Mouse (Mus musculus) urinary bladder, postnatal 10 days (tissue): Measurements from ENCODE around the gene Peli1.

Source experiments
- DNase-seq: peaks from one replicate; pipeline ENCODE4 v3.0.0; 2022; ENCODE audit warnings: low spot score

Gene Peli1

DNA sequence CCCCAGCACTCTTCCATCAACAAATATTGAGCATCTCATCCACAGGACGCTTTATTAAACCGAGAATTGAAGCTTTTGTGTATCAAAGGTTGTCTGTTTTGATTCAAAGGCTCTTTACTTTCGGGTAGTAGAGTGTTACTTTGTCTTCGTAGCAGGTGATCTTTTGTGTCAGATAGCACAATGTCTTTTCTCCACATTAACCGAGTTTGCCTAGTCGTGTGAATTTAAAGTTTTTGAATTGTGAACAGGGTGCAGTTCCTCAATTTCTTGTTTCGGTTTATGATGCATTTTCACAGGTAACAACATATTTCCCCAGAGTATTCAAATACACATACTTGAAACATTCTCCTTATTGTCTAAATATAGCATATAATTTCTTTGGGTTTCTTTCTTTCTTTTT is 1.5 kb downstream of the Peli1 start:
- no peak for DNase-seq

GRCm38 (mm10) chr11:21093081-21093815 is 2.2 kb downstream of the Peli1 start:
- DNase-seq: no peak

DNA sequence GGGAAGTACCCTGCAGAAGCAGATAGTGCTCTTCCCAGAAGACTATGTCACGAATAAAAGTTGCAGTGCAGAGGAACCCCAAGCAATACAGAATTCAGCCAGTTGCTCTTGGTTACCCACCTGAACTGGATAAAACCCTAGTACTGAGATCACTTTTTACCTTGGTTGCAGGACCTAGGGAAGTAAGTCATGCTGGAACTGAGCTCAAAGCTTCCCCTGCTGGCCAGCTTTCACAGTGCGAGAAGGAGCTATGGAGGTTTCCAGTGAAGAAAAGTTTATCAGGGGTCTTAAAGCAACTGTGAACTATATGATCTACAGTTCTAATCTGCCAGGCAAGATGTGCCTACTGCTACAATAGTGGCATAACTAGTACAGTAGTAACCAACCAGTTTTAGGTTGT is 5.5 kb downstream of the Peli1 start:
- DNase-seq: no peak

- no peak for DNase-seq
Observed at GRCm38 (mm10) chr11:21098457-21098856, 7.4 kb downstream of the Peli1 start.

- DNase-seq: no peak
Observed at GRCm38 (mm10) chr11:21100704-21101103, 9.6 kb downstream of the Peli1 start.

GRCm38 (mm10) chr11:21101286-21101685 is 10.2 kb downstream of the Peli1 start:
- DNase-seq: no peak

DNA sequence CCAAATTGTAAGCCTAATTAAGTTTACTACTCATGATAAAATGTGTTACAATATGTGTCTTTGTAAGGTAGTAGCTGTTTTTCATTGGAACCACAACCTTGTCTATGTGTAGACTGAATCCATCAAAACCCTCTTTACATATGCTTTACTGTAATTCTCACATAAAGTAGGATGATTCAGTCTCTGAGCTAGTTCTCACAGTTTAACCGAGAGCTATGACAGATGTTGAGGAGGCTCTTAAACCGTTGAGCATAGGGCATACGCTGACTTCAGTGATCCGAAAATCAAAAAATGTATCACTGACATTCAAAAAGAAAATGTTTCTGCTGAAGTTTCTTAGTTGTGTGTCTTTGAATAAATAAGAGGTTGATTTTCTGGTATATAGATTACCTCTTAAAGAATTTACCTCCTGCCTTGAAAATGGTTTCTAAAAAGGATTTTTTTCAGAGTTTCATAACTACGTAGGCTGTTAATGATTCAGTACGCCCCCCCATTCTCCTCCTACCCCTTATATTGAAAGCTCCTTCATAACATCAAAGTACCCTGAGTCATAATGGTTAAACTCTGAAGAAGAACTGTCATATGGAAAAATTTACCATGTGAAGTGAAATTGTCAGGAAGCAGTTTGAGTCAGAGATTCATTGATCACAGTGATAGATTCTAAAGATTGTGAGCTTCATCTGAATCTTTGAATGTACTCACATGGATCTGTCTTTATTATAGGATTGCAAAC is 11.3 kb downstream of the Peli1 start:
- no peak for DNase-seq

DNA sequence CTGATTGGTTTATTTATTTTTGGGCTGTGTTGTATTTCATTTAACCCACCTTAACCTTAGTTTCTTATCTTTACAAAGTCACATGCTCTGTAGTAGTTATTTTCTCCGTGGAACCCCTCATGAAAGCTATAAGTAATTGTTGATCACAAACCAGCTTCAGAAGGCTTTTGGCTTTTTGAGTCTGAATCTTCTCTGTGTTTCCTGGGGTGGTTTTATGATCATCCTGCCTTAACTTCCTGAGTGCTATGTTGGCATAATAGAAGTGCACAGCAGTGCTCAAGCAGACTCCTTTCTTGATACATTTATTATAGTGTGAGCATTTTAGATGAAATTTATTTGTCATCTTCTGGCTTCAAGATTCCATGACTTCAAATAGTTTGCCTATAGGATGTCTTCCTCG is 12.1 kb downstream of the Peli1 start:
- no peak for DNase-seq

DNA sequence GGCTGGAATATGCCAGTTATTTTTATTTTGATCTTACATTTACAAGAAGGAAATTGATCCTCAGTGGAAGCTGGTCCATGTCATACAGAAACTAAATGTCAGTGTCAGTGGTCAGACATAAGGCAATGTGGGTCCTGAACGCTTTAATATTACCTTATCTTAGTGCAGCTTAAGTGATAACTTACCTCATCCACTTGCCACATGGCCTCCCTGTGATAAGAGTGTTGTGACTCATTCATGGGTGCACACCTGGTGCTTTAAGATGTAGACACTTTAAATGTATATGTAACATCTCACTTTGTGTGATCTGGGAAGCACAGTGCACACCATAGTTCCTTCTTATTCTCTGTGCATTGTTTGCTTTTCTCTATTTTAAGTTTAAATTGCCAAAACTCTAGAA is 14.3 kb downstream of the Peli1 start:
- no peak for DNase-seq

- DNase-seq: no peak
Observed at GRCm38 (mm10) chr11:21107120-21107519, 16.0 kb downstream of the Peli1 start.

GRCm38 (mm10) chr11:21109279-21109678 is 18.2 kb downstream of the Peli1 start:
- no peak for DNase-seq

DNA sequence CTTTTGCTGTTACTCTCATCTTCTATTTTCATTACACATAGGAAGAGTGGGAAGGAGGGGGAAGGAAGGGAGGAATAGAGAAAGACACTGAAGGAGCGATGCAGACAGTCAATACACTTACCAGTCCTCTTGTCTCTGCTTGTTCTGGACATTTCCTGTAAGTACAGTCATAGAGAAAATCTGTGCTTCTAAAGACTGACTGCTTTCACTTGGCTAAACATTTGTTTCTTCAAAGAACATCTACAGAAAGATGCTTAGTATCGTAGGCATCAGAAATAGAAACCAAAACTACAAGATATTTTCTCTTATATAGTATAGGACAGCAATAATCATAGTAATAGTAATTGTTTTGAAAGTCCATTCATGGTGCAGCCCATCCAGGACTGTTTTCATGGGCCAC is 23.4 kb downstream of the Peli1 start:
- DNase-seq: no peak

DNA sequence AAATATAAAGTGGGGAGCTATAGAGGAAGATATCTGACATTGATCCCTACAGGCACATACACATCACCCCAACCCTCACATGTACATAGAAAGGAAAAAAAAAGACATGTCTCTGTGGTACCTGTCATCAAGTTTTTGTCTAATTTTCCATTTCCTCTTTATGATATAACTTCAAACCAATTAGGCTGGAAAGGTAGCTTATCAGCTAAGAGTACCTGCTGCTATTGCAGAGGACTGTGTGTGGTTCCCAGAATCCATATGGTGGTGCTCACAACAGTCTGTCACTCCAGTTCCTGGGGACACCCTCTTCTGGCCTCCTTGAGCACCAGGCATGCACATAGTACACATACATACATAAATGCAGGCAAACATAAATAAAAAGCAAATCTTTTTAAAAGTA is 24.7 kb downstream of the Peli1 start:
- no peak for DNase-seq

- DNase-seq: no peak
Observed at GRCm38 (mm10) chr11:21116623-21117295, 25.7 kb downstream of the Peli1 start.

DNA sequence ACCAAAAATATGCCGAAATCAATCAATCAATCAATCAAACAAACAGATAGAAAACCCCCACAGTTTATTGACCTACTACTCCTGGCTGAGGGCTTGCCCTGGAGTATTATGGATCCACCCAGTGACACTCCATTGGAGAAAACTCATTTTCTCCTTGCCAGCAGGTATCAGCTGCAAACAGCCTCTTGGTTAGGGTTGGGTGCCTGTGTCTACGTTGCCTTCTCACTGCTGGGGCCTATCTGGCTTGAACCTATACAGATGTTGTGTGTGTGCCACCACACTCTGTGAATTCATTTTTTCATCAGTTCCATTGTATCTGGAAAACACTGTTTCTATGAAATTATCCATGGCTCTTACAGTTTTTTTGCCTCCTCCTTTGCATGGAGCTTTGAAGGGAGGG is 30.6 kb downstream of the Peli1 start:
- DNase-seq: no peak

DNA sequence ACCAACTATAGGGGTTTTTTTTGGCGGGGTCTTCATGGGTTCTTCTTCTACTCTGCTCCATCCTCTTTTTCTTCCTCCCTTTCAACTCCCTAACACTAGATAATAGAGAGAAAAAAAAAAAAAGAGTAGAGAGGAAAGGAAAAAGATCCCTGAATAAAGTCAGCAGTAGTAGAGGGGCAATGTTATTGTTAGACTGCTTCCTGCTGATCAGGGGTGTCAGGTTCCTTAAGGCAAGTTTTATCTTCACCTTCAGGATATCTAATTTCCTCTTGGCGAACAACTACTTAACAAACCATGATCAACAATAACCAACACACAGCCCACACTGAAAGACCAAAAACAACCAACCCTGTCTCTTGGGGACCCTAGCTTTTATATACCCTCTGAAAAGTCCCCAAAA is 31.3 kb downstream of the Peli1 start:
- DNase-seq: no peak

DNA sequence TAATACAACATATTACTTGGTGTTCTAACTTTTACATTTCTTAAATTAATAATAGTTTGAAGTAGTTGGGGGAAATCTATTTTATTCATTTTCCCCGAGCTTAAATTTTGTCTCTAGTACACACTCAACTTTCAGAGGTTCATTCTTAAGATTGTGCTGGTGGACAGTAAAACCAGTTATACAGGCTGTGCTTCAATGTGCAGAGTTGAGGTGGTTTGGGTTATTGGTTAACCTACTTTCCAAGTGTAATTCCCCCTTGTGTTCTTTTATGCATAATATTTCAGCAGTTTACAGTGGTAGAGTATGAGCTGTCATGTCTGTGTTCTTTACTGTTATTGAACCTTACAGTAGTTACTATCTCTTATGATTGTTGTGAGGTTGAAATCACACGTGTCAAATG is 40.6 kb downstream of the Peli1 start:
- DNase-seq: no peak

DNA sequence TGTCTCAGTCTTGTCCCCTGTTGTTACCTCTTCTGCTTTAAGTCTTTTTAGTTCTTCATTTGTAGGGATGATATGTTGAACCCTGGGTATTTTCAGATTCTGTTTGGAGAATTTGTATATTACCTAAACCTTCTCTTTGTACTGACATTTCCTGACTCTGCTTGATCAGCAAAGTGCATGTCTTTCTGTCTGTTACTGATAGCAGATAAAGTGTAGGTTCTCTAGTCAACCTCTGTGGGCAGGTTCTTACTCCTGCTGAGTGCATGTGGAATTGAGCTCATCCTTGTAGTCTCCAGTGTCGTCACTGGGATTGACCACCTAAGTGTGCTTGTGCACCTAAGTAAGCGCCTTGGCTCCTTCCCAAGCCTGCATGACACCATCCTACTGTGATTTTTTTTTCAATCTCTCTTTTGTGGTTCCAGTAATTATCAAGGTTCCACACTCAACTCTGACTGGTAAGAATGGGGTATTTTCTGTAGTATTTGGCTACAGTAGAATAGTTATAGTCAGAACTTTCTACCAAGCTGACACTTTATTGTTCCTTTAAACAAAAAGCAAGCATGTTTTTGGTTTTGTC is 43.9 kb downstream of the Peli1 start:
- DNase-seq: no peak

DNA sequence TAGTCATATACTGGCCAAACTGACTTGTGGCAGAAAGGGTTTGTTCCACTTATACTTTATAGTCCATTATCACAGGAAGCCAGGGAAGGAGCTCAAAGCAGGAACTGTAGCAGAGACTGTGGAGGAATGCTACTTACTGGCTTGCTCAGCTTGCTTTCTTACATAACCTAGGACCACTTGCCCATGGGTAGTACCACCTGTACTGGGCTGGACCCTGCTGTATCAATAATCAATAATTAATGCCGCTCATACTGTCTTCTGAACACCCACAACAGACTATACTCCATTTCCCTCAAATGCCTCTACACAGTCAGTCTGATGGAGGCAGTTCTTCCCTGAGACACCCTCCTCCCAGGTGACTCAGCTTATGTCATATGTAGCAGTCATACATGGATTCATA is 48.4 kb downstream of the Peli1 start:
- DNase-seq: no peak

DNA sequence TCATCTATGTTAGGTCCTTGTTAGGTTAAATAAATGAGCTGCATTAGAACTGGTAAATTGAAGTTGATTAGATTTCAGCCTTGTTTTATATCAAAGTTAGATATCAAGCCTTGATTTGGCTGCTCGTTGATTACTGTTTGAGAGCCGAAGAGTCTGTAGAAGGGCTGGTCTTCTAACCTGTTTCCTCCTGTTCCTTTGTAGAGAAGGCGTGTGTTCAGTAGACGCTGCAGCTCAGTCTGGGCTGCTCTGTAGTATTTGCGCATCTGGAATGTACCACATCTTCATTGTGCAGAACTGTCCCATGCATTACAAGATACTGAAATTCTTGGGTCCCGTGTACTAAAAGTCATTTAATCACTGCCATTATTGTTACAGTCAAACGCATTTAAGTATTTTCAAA is 50.2 kb downstream of the Peli1 start:
- DNase-seq: no peak

DNA sequence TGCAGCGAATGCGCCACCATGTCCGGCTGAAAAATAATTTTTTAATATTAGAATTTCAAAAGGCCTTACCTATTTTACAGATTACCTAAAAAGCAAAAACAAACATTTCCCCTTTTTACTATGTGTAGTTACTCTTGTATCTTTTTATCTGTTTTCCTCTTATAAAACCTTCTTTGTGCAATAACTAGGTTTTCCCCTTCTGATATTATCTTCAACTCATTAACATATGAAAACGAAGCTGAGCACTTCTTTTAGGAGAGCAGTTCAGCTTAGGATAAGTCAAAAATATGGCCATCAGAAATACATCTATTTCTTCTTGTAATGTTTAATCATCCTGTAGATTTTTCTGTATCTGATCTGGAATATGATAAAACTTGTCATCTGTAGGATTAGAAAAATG is 50.7 kb downstream of the Peli1 start:
- DNase-seq: no peak

DNA sequence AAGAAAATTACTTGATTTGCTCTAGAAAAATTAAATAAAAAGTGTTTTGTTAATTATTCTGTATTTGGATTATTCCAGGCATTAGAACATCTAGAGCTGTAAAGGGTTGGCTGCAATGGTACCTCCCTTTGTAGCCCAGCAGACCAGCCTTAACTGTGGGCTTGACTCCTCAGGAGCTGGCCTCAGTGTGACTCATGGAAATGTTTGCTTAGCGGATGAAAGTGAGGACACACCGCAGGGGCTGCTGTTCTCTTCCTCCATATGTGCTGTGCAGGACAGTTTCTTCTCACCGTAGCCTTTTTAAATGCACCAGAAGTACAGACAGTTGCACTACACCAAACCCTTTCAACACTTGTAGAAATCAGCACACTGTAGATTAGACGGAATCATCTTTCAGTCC is 58.4 kb downstream of the Peli1 start:
- no peak for DNase-seq

- no peak for DNase-seq
Observed at GRCm38 (mm10) chr11:21150316-21150715, 59.2 kb downstream of the Peli1 start.
